Mouse (Mus musculus) liver, embryonic 15.5 days (tissue): ENCODE data around the gene Nmnat2. TPM values are rescaled to one million over a fixed set of nuclear protein-coding genes. Genes with fewer than 3 reads are reported as not detected.

Source experiments
- ATAC-seq: fragments of 200-750 bp; cut with Nextera tagmentation; 2 replicates; pipeline ENCODE4 v1.8.0; 2017; ENCODE audit warnings: moderate number of reproducible peaks, mild to moderate bottlenecking, moderate library complexity; ENCODE audit not compliant: insufficient read depth
- H3K27ac ChIP-seq: fragments of 300-500 bp; sonication (generic); replicated peaks from 2 replicates; pipeline ENCODE4 v1.5.1; 2015; ENCODE audit warnings: mild to moderate bottlenecking, inconsistent platforms
- H3K27me3 ChIP-seq: fragments of 300-500 bp; sonication (generic); 2 replicates; pipeline ENCODE4 v1.6.1; 2015; ENCODE audit warnings: mild to moderate bottlenecking, inconsistent platforms
- H3K36me3 ChIP-seq: fragments of 300-500 bp; sonication (generic); replicated peaks from 2 replicates; pipeline ENCODE4 v1.6.1; 2015; ENCODE audit warnings: moderate library complexity, mild to moderate bottlenecking, inconsistent platforms
- H3K4me1 ChIP-seq: fragments of 300-500 bp; sonication (generic); replicated peaks from 2 replicates; pipeline ENCODE4 v1.6.1; 2015; ENCODE audit warnings: inconsistent platforms
- H3K4me2 ChIP-seq: fragments of 300-500 bp; sonication (generic); 2 replicates; pipeline ENCODE4 v1.6.1; 2015; ENCODE audit warnings: moderate library complexity, mild to moderate bottlenecking, inconsistent platforms
- H3K4me3 ChIP-seq: fragments of 300-500 bp; sonication (generic); replicated peaks from 2 replicates; pipeline ENCODE4 v1.5.1; 2015; ENCODE audit warnings: mild to moderate bottlenecking, inconsistent platforms
- H3K9ac ChIP-seq: fragments of 300-500 bp; sonication (generic); 2 replicates; pipeline ENCODE4 v1.6.1; 2015; ENCODE audit warnings: moderate library complexity, mild to moderate bottlenecking, inconsistent platforms
- H3K9me3 ChIP-seq: fragments of 300-500 bp; sonication (generic); replicated peaks from 2 replicates; pipeline ENCODE4 v1.6.1; 2016; ENCODE audit warnings: inconsistent platforms
- WGBS: fragments of 180-500 bp; shearing (Covaris S2); methylation state at CpG from one replicate; pipeline ENCODE4 v1.1.7; 2015; ENCODE audit warnings: mixed read lengths; ENCODE audit not compliant: insufficient replicate concordance; 5-methylcytosine and 5-hydroxymethylcytosine counted together
- polyA plus RNA-seq: library from polyadenylated mRNA; unstranded; fragments of >200 nt; fragmentation: Nextera tagmentation; extraction: Ambion mirVana; gene quantifications from 2 replicates; pipeline ENCODE4 v1.2.1, GENCODE M21; 2015

The Nmnat2 gene
- polyA plus RNA-seq: 0.02 and 0.05 TPM in 2 replicates

- WGBS: 2% methylated on average over 42 of the region's 42 CpGs
- Histone ChIP-seq H3K9ac (no peak within 1 kb of the TSS), H3K27me3 (peaks cover 60% of the 10 kb centered on the region)
Measured at GRCm38 (mm10) chr1:152954821-152955523, at the start of gene Nmnat2. Nmnat2 (plus strand) TSS chr1:152954993.

GRCm38 (mm10) chr1:152913483-152914460 is 41.0 kb upstream of the Nmnat2 start:
- Histone ChIP-seq H3K4me2 (no peak overlapping the region), H3K9ac (no peak overlapping the region), H3K27ac (no peak overlapping the region), H3K4me1 (no peaks in the 10 kb centered on the region), H3K9me3 (no peaks in the 10 kb centered on the region), H3K36me3 (no peaks in the 10 kb centered on the region), H3K4me3 (no peak overlapping the region), H3K27me3 (no peaks in the 10 kb centered on the region)
- WGBS: 60% methylated on average over 6 of the region's 6 CpGs
- no peak for ATAC-seq

More at GRCm38 (mm10) chr1:152954821-152955523, at the start of gene Nmnat2:
- Histone ChIP-seq H3K4me3 (no peak within 1 kb of the TSS), H3K4me1 (no peaks in the 10 kb centered on the region; the same call in 1 of the 2 replicates), H3K36me3 (no peaks in the 10 kb centered on the region), H3K9me3 (no peaks in the 10 kb centered on the region), H3K27ac (no peak within 1 kb of the TSS), H3K4me2 (no peak within 1 kb of the TSS)
- no peak for ATAC-seq

- H3K4me3 ChIP-seq: no peak overlapping the region
- no peaks in the 10 kb centered on the region for H3K27me3 ChIP-seq
- no peaks in the 10 kb centered on the region for H3K9me3 ChIP-seq
- ATAC-seq: no peak
- no peak overlapping the region for H3K4me2 ChIP-seq
- H3K27ac ChIP-seq: no peak overlapping the region
- H3K4me1 ChIP-seq: no peaks in the 10 kb centered on the region
- no peaks in the 10 kb centered on the region for H3K36me3 ChIP-seq
- 50% methylated on average over 5 of the region's 5 CpGs for WGBS
- H3K9ac ChIP-seq: no peak overlapping the region
Measured at GRCm38 (mm10) chr1:152915766-152916165, 39.0 kb upstream of the Nmnat2 start.

GRCm38 (mm10) chr1:152916936-152917335 is 37.9 kb upstream of the Nmnat2 start:
- ATAC-seq: no peak
- no peaks in the 10 kb centered on the region for H3K9me3 ChIP-seq
- no peak overlapping the region for H3K4me2 ChIP-seq
- H3K4me3 ChIP-seq: no peak overlapping the region
- no peaks in the 10 kb centered on the region for H3K4me1 ChIP-seq
- no peak overlapping the region for H3K27ac ChIP-seq
- H3K27me3 ChIP-seq: no peaks in the 10 kb centered on the region
- H3K36me3 ChIP-seq: no peaks in the 10 kb centered on the region
- H3K9ac ChIP-seq: no peak overlapping the region
- 63% methylated on average over 5 of the region's 5 CpGs for WGBS

- no peaks in the 10 kb centered on the region for H3K27me3 ChIP-seq
- H3K9me3 ChIP-seq: no peaks in the 10 kb centered on the region
- H3K9ac ChIP-seq: no peak overlapping the region
- no peak for ATAC-seq
- H3K4me3 ChIP-seq: no peak overlapping the region
- WGBS: 59% methylated on average over 4 of the region's 4 CpGs
- H3K4me2 ChIP-seq: no peak overlapping the region
- no peak overlapping the region for H3K27ac ChIP-seq
- H3K36me3 ChIP-seq: no peaks in the 10 kb centered on the region
- no peaks in the 10 kb centered on the region for H3K4me1 ChIP-seq
Measured at GRCm38 (mm10) chr1:152917626-152918025, 37.2 kb upstream of the Nmnat2 start.

- Histone ChIP-seq H3K9ac (no peak overlapping the region), H3K4me3 (no peak overlapping the region), H3K27me3 (no peaks in the 10 kb centered on the region), H3K4me1 (no peaks in the 10 kb centered on the region), H3K9me3 (no peaks in the 10 kb centered on the region), H3K4me2 (no peak overlapping the region), H3K27ac (no peak overlapping the region), H3K36me3 (no peaks in the 10 kb centered on the region)
- no peak for ATAC-seq
- 47% methylated on average over 3 of the region's 3 CpGs for WGBS
Measured at GRCm38 (mm10) chr1:152921786-152922185, 33.0 kb upstream of the Nmnat2 start.

GRCm38 (mm10) chr1:152933962-152934361 is 20.8 kb upstream of the Nmnat2 start:
- Histone ChIP-seq H3K9me3 (no peaks in the 10 kb centered on the region), H3K27ac (no peak overlapping the region), H3K27me3 (no peaks in the 10 kb centered on the region), H3K36me3 (no peaks in the 10 kb centered on the region), H3K4me2 (peak overlapping the region; percentile 13; the same call in 1 of the 2 replicates), H3K4me1 (no peaks in the 10 kb centered on the region), H3K4me3 (no peak overlapping the region), H3K9ac (no peak overlapping the region)
- no peak for ATAC-seq
- 29% methylated on average over 11 of the region's 11 CpGs for WGBS

GRCm38 (mm10) chr1:152935476-152935875 is 19.3 kb upstream of the Nmnat2 start:
- Histone ChIP-seq H3K4me1 (no peaks in the 10 kb centered on the region), H3K27ac (no peak overlapping the region), H3K36me3 (no peaks in the 10 kb centered on the region), H3K9me3 (no peaks in the 10 kb centered on the region), H3K9ac (no peak overlapping the region), H3K27me3 (no peaks in the 10 kb centered on the region), H3K4me3 (no peak overlapping the region), H3K4me2 (no peak overlapping the region)
- ATAC-seq: no peak
- WGBS: 70% methylated on average over 6 of the region's 6 CpGs

GRCm38 (mm10) chr1:152936365-152936764 is 18.4 kb upstream of the Nmnat2 start:
- Histone ChIP-seq H3K4me3 (no peak overlapping the region), H3K27ac (no peak overlapping the region), H3K9me3 (no peaks in the 10 kb centered on the region), H3K9ac (no peak overlapping the region), H3K4me1 (no peaks in the 10 kb centered on the region), H3K4me2 (no peak overlapping the region), H3K36me3 (no peaks in the 10 kb centered on the region), H3K27me3 (no peaks in the 10 kb centered on the region)
- WGBS: 72% methylated on average over 5 of the region's 5 CpGs
- ATAC-seq: no peak

GRCm38 (mm10) chr1:152942977-152943376 is 11.8 kb upstream of the Nmnat2 start:
- H3K4me2 ChIP-seq: no peak overlapping the region

GRCm38 (mm10) chr1:152954167-152954566 is 626 bp upstream of the Nmnat2 start:
- H3K9me3 ChIP-seq: no peaks in the 10 kb centered on the region
- H3K36me3 ChIP-seq: no peaks in the 10 kb centered on the region
- no peak overlapping the region for H3K4me3 ChIP-seq
- peaks cover 60% of the 10 kb centered on the region for H3K27me3 ChIP-seq
- no peak overlapping the region for H3K9ac ChIP-seq
- ATAC-seq: no peak
- H3K4me1 ChIP-seq: no peaks in the 10 kb centered on the region; the same call in 1 of the 2 replicates
- no peak overlapping the region for H3K27ac ChIP-seq
- 53% methylated on average over 5 of the region's 5 CpGs for WGBS
- no peak overlapping the region for H3K4me2 ChIP-seq

More at GRCm38 (mm10) chr1:152942977-152943376, 11.8 kb upstream of the Nmnat2 start:
- no peaks in the 10 kb centered on the region for H3K36me3 ChIP-seq
- no peak overlapping the region for H3K4me3 ChIP-seq
- H3K27ac ChIP-seq: no peak overlapping the region
- H3K27me3 ChIP-seq: no peaks in the 10 kb centered on the region
- H3K9me3 ChIP-seq: no peaks in the 10 kb centered on the region
- no peak for ATAC-seq
- 43% methylated on average over 4 of the region's 4 CpGs for WGBS
- no peaks in the 10 kb centered on the region for H3K4me1 ChIP-seq
- H3K9ac ChIP-seq: no peak overlapping the region
